Mouse (Mus musculus): ENCODE results near the gene Mical2.

GRCm38 (mm10) chr7:112207717-112208116 lies 17.9 kb upstream of the Mical2 start:
- TF ChIP-seq CTCF (conservative IDR thresholded peaks at IDR 0.05 in 1 of 2, IDR thresholded peaks at IDR 0.05 in 1 of 2; ENCODE audit: low read depth in 2 of 2, low read length in 2 of 2) (no peak), POLR2A (IDR thresholded peaks at IDR 0.05; ENCODE audit: low read depth, low read length) (no peak), EP300 (IDR thresholded peaks at IDR 0.05; ENCODE audit: low read length) (no peak), ZNF384 (IDR thresholded peaks at IDR 0.05; ENCODE audit: low read depth, low read length) (no peak), MEF2A (IDR thresholded peaks at IDR 0.05; ENCODE audit: borderline replicate concordance, low read depth, low read length) (no peak), USF1 (IDR thresholded peaks at IDR 0.05; ENCODE audit: low read depth, low read length) (no peak), CHD2 (IDR thresholded peaks at IDR 0.05; ENCODE audit: low read length) (no peak), TCF12 (IDR thresholded peaks at IDR 0.05; ENCODE audit: low read depth, low read length) (no peak), USF2 (conservative IDR thresholded peaks at IDR 0.05; ENCODE audit: low read depth, low read length) (no peak), MAZ (IDR thresholded peaks at IDR 0.05; ENCODE audit: low read depth, low read length) (no peak), POLR2AphosphoS2 (IDR thresholded peaks at IDR 0.05; ENCODE audit: low read depth, low read length) (no peak), SIN3A (IDR thresholded peaks at IDR 0.05; ENCODE audit: low read length) (no peak)

All from CH12.LX (cell line).